Mouse (Mus musculus) cerebellum, adult 2 months (tissue): ENCODE data around the gene Marveld3.

Source experiments
- CTCF ChIP-seq: fragments of 200-500 bp; IDR thresholded peaks from 2 replicates; pipeline ENCODE4 v1.5.1; 2011; ENCODE audit warnings: low read depth, mild to moderate bottlenecking, control low read depth, low read length, moderate library complexity, borderline replicate concordance; ENCODE audit not compliant: insufficient read depth
- POLR2A ChIP-seq: fragments of 200-500 bp; IDR thresholded peaks from 2 replicates; pipeline ENCODE4 v1.6.1; 2011; ENCODE audit warnings: low read length, control low read depth, borderline replicate concordance; ENCODE audit not compliant: insufficient read depth

- TF ChIP-seq POLR2A (no peak), CTCF (no peak)
Measured at GRCm38 (mm10) chr8:109904928-109905668, 56.9 kb downstream of the Marveld3 start.
